Mouse (Mus musculus) myocyte (in vitro differentiated cells): Measurements from ENCODE around the gene Ccdc57.

Experiments
- CEBPB ChIP-seq: IDR thresholded peaks from 2 replicates; pipeline ENCODE4 v1.6.1; 2011; ENCODE audit warnings: mild to moderate bottlenecking, moderate library complexity; ENCODE audit not compliant: poor library complexity, insufficient read depth, severe bottlenecking
- E2F4 ChIP-seq: IDR thresholded peaks from one replicate; pipeline ENCODE4 v1.6.1; 2011; ENCODE audit warnings: mild to moderate bottlenecking, control low read depth, moderate library complexity; ENCODE audit not compliant: insufficient read depth
- MAX ChIP-seq: IDR thresholded peaks from one replicate; pipeline ENCODE4 v1.6.1; 2011; ENCODE audit warnings: low read depth, mild to moderate bottlenecking, control low read depth
- MYOD1 ChIP-seq, 3 experiments: IDR thresholded peaks; one replicate each; pipeline ENCODE4 v1.6.1; 2011; ENCODE audit warnings: control low read depth in 2 of 3, low read depth in 2 of 3, mild to moderate bottlenecking in 2 of 3, moderate library complexity in 1 of 3; ENCODE audit not compliant: insufficient read length in 2 of 3, control insufficient read depth in 1 of 3
- MYOG ChIP-seq, 3 experiments: IDR thresholded peaks; one replicate each; pipeline ENCODE4 v1.6.1; 2011; ENCODE audit warnings: control low read depth in 2 of 3, low read depth in 2 of 3, mild to moderate bottlenecking in 2 of 3; ENCODE audit not compliant: insufficient read length in 2 of 3, control insufficient read depth in 1 of 3, insufficient read depth in 1 of 3
- POLR2A ChIP-seq: IDR thresholded peaks from one replicate; pipeline ENCODE4 v1.6.1; 2011; ENCODE audit warnings: low read depth, mild to moderate bottlenecking, control low read depth, moderate library complexity; ENCODE audit not compliant: insufficient read length
- POLR2AphosphoS2 ChIP-seq: IDR thresholded peaks from one replicate; pipeline ENCODE4 v1.6.1; 2011; ENCODE audit warnings: low read depth, control low read depth; ENCODE audit not compliant: insufficient read length
- REST ChIP-seq: IDR thresholded peaks from one replicate; pipeline ENCODE4 v1.6.1; 2011; ENCODE audit warnings: mild to moderate bottlenecking, control low read depth, moderate library complexity; ENCODE audit not compliant: insufficient read depth, insufficient read length
- SRF ChIP-seq: IDR thresholded peaks from one replicate; pipeline ENCODE4 v1.6.1; 2011; ENCODE audit warnings: low read depth; ENCODE audit not compliant: control insufficient read depth, insufficient read length
- TCF12 ChIP-seq: IDR thresholded peaks from one replicate; pipeline ENCODE4 v1.6.1; 2011; ENCODE audit warnings: mild to moderate bottlenecking, control low read depth; ENCODE audit not compliant: poor library complexity, insufficient read depth, severe bottlenecking
- TCF3 ChIP-seq: IDR thresholded peaks from one replicate; pipeline ENCODE4 v1.6.1; 2011; ENCODE audit warnings: low read depth, control low read depth; ENCODE audit not compliant: insufficient read length
- USF1 ChIP-seq: IDR thresholded peaks from one replicate; pipeline ENCODE4 v1.6.1; 2011; ENCODE audit warnings: low read depth, mild to moderate bottlenecking, control low read depth, moderate library complexity

GRCm38 (mm10) chr11:120904561-120904960 lies 28.1 kb downstream of the Ccdc57 start:
- TF ChIP-seq MAX: no peak
- no peak for TF ChIP-seq POLR2A
- TF ChIP-seq E2F4: no peak
- TF ChIP-seq USF1: no peak
- no peak for TF ChIP-seq MYOG (IDR thresholded peaks at IDR 0.05; ENCODE audit: control insufficient read depth in 1 of 3, insufficient read depth in 1 of 3, insufficient read length in 2 of 3, low read depth in 2 of 3)
- no peak for TF ChIP-seq POLR2AphosphoS2
- no peak for TF ChIP-seq TCF3
- TF ChIP-seq CEBPB: no peak
- TF ChIP-seq TCF12: no peak
- no peak for TF ChIP-seq SRF
- TF ChIP-seq MYOD1 (IDR thresholded peaks at IDR 0.05; ENCODE audit: control insufficient read depth in 1 of 3, insufficient read length in 2 of 3, low read depth in 2 of 3): no peak
- TF ChIP-seq REST: no peak
